Mouse (Mus musculus) bone marrow macrophage, adult 2 months (primary cell): ENCODE measurements around the gene Tmem131. TPM values are rescaled to one million over a fixed set of nuclear protein-coding genes. Genes with fewer than 3 reads are reported as not detected.

Experiments used
- H3K27ac ChIP-seq: 2 replicates; pipeline ENCODE4 v1.5.1; 2012; ENCODE audit warnings: low read depth, low read length; ENCODE audit not compliant: insufficient read depth
- H3K4me1 ChIP-seq: 2 replicates; pipeline ENCODE4 v1.6.1; 2012; ENCODE audit warnings: low read length; ENCODE audit not compliant: control insufficient read depth, insufficient read depth
- H3K4me3 ChIP-seq: 2 replicates; pipeline ENCODE4 v1.5.1; 2012; ENCODE audit warnings: mild to moderate bottlenecking, low read length, moderate library complexity; ENCODE audit not compliant: insufficient read depth
- CTCF ChIP-seq: IDR thresholded peaks from 2 replicates; pipeline ENCODE4 v1.5.1; 2012; ENCODE audit warnings: low read depth, mild to moderate bottlenecking, low read length, moderate library complexity
- POLR2A ChIP-seq: IDR thresholded peaks from 2 replicates; pipeline ENCODE4 v1.6.1; 2012; ENCODE audit warnings: mild to moderate bottlenecking, low read depth, low read length, borderline replicate concordance
- polyA plus RNA-seq: library from polyadenylated mRNA; stranded (reverse); fragments of >200 nt; gene quantifications from 2 replicates; pipeline ENCODE4 v1.2.4, GENCODE M21; 2012; ENCODE audit not compliant: missing spikeins, insufficient read depth, insufficient read length

The Tmem131 gene
- polyA plus RNA-seq, 1 experiment = 38.3 TPM

- Histone ChIP-seq H3K27ac (peak overlapping the region; percentile 61), H3K4me3 (no peak overlapping the region), H3K4me1 (peaks cover 19% of the 10 kb centered on the region)
- no peak for TF ChIP-seq POLR2A
- TF ChIP-seq CTCF = no peak
Observed at GRCm38 (mm10) chr1:36814271-36814903, 129.1 kb downstream of the Tmem131 start.

- Histone ChIP-seq H3K27ac (no peak overlapping the region), H3K4me1 (peaks cover 18% of the 10 kb centered on the region), H3K4me3 (no peak overlapping the region)
- TF ChIP-seq POLR2A = no peak
- TF ChIP-seq CTCF = no peak
Observed at GRCm38 (mm10) chr1:36813415-36813814, 130.1 kb downstream of the Tmem131 start.

GRCm38 (mm10) chr1:36811806-36812205 is 131.7 kb downstream of the Tmem131 start:
- Histone ChIP-seq H3K4me3 (no peak overlapping the region), H3K4me1 (peaks cover 16% of the 10 kb centered on the region), H3K27ac (no peak overlapping the region)
- no peak for TF ChIP-seq POLR2A
- no peak for TF ChIP-seq CTCF

- no peak for TF ChIP-seq POLR2A
- TF ChIP-seq CTCF = no peak
- Histone ChIP-seq H3K4me3 (no peak overlapping the region), H3K27ac (no peak overlapping the region), H3K4me1 (no peaks in the 10 kb centered on the region)
Observed at GRCm38 (mm10) chr1:36807782-36808565, 135.5 kb downstream of the Tmem131 start.

GRCm38 (mm10) chr1:36807086-36807485 is 136.4 kb downstream of the Tmem131 start:
- Histone ChIP-seq H3K27ac (no peak overlapping the region), H3K4me1 (no peaks in the 10 kb centered on the region), H3K4me3 (no peak overlapping the region)
- no peak for TF ChIP-seq CTCF
- TF ChIP-seq POLR2A = no peak

GRCm38 (mm10) chr1:36806181-36806905 is 137.1 kb downstream of the Tmem131 start:
- Histone ChIP-seq H3K4me1 (no peaks in the 10 kb centered on the region), H3K4me3 (no peak overlapping the region), H3K27ac (no peak overlapping the region)
- no peak for TF ChIP-seq CTCF
- TF ChIP-seq POLR2A = no peak

GRCm38 (mm10) chr1:36804833-36805232 is 138.6 kb downstream of the Tmem131 start:
- TF ChIP-seq CTCF (no peak), POLR2A (no peak)
- H3K27ac ChIP-seq = no peak overlapping the region
- H3K4me1 ChIP-seq = no peaks in the 10 kb centered on the region
- H3K4me3 ChIP-seq = no peak overlapping the region

GRCm38 (mm10) chr1:36804259-36804658 is 139.2 kb downstream of the Tmem131 start:
- no peak overlapping the region for H3K27ac ChIP-seq
- TF ChIP-seq POLR2A (no peak), CTCF (no peak)
- H3K4me3 ChIP-seq = no peak overlapping the region
- no peaks in the 10 kb centered on the region for H3K4me1 ChIP-seq

GRCm38 (mm10) chr1:36800379-36801011 is 143.0 kb downstream of the Tmem131 start:
- no peak overlapping the region for H3K27ac ChIP-seq
- TF ChIP-seq POLR2A (no peak), CTCF (no peak)
- H3K4me1 ChIP-seq = no peaks in the 10 kb centered on the region
- H3K4me3 ChIP-seq = no peak overlapping the region

- H3K4me3 ChIP-seq = no peak overlapping the region
- TF ChIP-seq POLR2A = no peak
- H3K27ac ChIP-seq = no peak overlapping the region
- H3K4me1 ChIP-seq = no peaks in the 10 kb centered on the region
Observed at GRCm38 (mm10) chr1:36797481-36797880, 146.0 kb downstream of the Tmem131 start.
